Mouse (Mus musculus): Measurements from ENCODE around the gene 6330409D20Rik.

DNA sequence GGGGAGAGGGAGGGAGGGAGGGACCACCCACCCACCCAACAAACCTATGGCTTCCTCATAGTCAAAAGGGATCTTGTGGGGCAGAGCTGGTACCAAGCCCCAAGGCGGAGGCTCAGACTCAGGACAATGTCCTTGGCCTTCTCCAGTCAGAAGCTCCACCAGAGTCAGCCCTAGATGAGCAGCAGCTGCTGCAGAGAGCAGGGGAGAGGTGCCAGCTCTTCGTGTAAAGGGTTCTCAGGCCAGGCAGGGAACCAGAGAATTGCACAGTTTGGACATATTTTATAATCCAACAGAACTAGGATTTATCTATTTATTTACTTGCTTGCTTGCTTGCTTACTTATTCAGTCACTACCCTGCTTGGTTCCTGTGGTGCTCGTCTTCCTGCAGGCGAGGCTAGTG lies 1.5 kb downstream of the 6330409D20Rik start:
- TF ChIP-seq CTCF (IDR thresholded peaks at IDR 0.05; ENCODE audit: extremely low read depth, insufficient read length, insufficient replicate concordance, low read depth, low read length) (no peak), POLR2A (IDR thresholded peaks at IDR 0.05; ENCODE audit: low read depth, low read length) (no peak)
